Mouse (Mus musculus): ENCODE measurements around the gene Cse1l. TPM values are rescaled to one million over a fixed set of nuclear protein-coding genes. Genes with fewer than 3 reads are reported as not detected.
A peak's percentile ranks its signal among the peaks of the same experiment; 100 is the strongest.

Cse1l gene
- polyA plus RNA-seq, 2 experiments: 33.9 to 63.9 TPM

DNA sequence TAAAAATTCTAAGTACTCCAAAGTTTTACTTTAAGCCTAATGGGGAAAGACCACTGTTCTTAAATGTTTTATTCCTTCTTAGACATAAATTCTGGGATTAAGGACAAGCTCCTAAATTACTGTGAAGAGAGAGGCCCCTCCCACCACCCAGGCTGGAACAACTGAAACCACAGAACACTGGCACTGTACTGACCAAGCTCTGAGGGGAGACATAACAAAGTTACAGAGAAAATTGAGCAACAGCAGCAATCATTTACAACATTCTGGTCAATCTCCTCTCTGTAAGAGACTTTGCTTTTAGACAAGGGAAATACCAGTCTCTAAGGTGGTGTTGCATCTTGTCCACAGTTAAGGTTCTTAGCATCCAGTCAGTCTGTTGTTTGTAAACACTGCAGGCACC, 86.1 kb downstream of the Cse1l start:
- no peak overlapping the region for H3K27ac ChIP-seq
- peaks cover 25 to 37% of the 10 kb centered on the region in 2 experiments for H3K4me1 ChIP-seq (replicated peaks; ENCODE audit: control insufficient read depth in 2 of 2, insufficient read depth in 2 of 2, low read length in 1 of 2)
- no peak for TF ChIP-seq EP300 (IDR thresholded peaks at IDR 0.05; ENCODE audit: low read depth)
- TF ChIP-seq CTCF (IDR thresholded peaks at IDR 0.05; ENCODE audit: low read depth): no peak
- no peak overlapping the region for H3K9ac ChIP-seq (replicated peaks)
- no peak overlapping the region; the same call in 1 of the 2 replicates for H3K4me2 ChIP-seq (ENCODE audit: low read depth)
- no peak overlapping the region for H3K4me3 ChIP-seq (ENCODE audit: insufficient read depth in 1 of 2, low read depth in 2 of 2, low read length in 2 of 2)
- no peak for DNase-seq (ENCODE audit: low read depth in 3 of 3, low spot score in 3 of 3)
- no peak for ATAC-seq (ENCODE audit: insufficient read depth)
- no peaks in the 10 kb centered on the region for H3K36me3 ChIP-seq (replicated peaks; ENCODE audit: control insufficient read depth, insufficient read depth, low read depth)
- H3K9me3 ChIP-seq (ENCODE audit: control insufficient read depth, low read length): no peaks in the 10 kb centered on the region
- H3K27me3 ChIP-seq (ENCODE audit: control insufficient read depth, insufficient read depth, low read length): no peaks in the 10 kb centered on the region

DNA sequence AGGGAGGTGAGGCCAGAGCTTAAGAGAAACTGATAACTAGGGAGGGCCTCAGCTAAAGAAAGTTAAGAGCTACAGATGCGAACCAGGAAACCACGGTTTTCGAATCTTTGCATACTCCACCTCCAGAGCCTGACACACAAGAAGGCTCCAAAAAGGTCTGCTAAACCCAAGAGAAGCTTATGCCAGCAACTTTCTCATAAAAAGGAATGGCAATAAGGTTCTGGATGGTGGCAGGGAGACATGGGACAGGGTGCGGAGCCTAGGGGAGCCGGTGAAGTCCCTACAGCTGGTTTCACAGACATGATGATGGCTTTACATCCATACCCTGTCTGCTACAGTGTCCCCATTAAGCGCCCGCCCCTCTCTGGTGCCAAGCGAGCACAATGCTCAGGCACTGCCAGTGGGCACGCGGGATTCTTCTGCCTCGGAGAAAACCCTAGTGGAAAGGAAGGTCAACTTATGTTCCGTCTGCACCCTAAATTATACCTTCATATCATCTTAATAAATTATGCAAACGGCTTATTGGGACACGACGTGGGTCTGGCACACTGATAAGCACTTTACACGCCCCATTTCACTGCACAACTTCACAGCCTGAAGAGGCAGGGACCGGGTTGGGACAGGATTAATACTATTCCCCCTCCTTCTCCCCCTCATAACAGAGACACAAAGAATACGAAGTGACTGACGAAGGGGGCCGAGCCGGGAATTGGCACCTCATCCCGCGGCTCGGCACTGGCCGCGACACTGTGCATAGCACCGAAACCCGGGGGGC, 89.4 kb downstream of the Cse1l start:
- under 1% methylated on average over 28 of the region's 28 CpGs for WGBS (ENCODE audit: insufficient replicate concordance)
- peaks cover 25 to 37% of the 10 kb centered on the region in 2 experiments for H3K4me1 ChIP-seq (replicated peaks; ENCODE audit: control insufficient read depth in 2 of 2, insufficient read depth in 2 of 2, low read length in 1 of 2)
- H3K9ac ChIP-seq (replicated peaks): peak overlapping the region; percentile 94
- peak overlapping the region; percentile 79 for H3K27ac ChIP-seq
- H3K9me3 ChIP-seq (ENCODE audit: control insufficient read depth, low read length): no peaks in the 10 kb centered on the region
- H3K4me3 ChIP-seq (ENCODE audit: insufficient read depth in 1 of 2, low read depth in 2 of 2, low read length in 2 of 2): peak overlapping the region; percentile 81 to 93
- no peaks in the 10 kb centered on the region for H3K27me3 ChIP-seq (ENCODE audit: control insufficient read depth, insufficient read depth, low read length)
- TF ChIP-seq EP300 (IDR thresholded peaks at IDR 0.05; ENCODE audit: low read depth): no peak
- TF ChIP-seq CTCF (IDR thresholded peaks at IDR 0.05; ENCODE audit: low read depth): no peak
- DNase-seq (ENCODE audit: low read depth in 3 of 3, low spot score in 3 of 3) (peak in 1 of 3 experiments; percentile 52), ATAC-seq (ENCODE audit: insufficient read depth) (peak; percentile 36; the same call in 1 of the 2 replicates)
- no peaks in the 10 kb centered on the region for H3K36me3 ChIP-seq (replicated peaks; ENCODE audit: control insufficient read depth, insufficient read depth, low read depth)
- peak overlapping the region; percentile 97 for H3K4me2 ChIP-seq (ENCODE audit: low read depth)

Other genes starting within 250 kb of the Cse1l start
- gene Prex1, start 192.2 kb upstream of the Cse1l start, polyA plus RNA-seq (2012; rRNA removed): 10.0 and 11.2 TPM in 2 replicates
- 9.2 and 11.1 TPM in 2 replicates for gene Prex1, start 192.2 kb upstream of the Cse1l start, polyA plus RNA-seq (2014; fragmentation: Nextera tagmentation; extraction: Ambion mirVana)
- 2.4 TPM in 2 replicates for gene Trp53rkb, start 113.5 kb upstream of the Cse1l start, polyA plus RNA-seq (2012; rRNA removed)
- gene Trp53rkb, start 113.5 kb upstream of the Cse1l start, polyA plus RNA-seq (2014; fragmentation: Nextera tagmentation; extraction: Ambion mirVana): 3.3 TPM in 2 replicates
- gene Arfgef2, start 100.5 kb upstream of the Cse1l start, polyA plus RNA-seq (2012; rRNA removed): 4.4 and 5.5 TPM in 2 replicates
- 4.8 and 5.3 TPM in 2 replicates for gene Arfgef2, start 100.5 kb upstream of the Cse1l start, polyA plus RNA-seq (2014; fragmentation: Nextera tagmentation; extraction: Ambion mirVana)
- 8.8 and 11.4 TPM in 2 replicates for gene Stau1, start 90.3 kb downstream of the Cse1l start, polyA plus RNA-seq (2012; rRNA removed)
- gene Stau1, start 90.3 kb downstream of the Cse1l start, polyA plus RNA-seq (2014; fragmentation: Nextera tagmentation; extraction: Ambion mirVana): 15.6 and 17.9 TPM in 2 replicates
- gene Ddx27, start 109.2 kb downstream of the Cse1l start, polyA plus RNA-seq (2012; rRNA removed): 26.4 and 39.5 TPM in 2 replicates
- 26.5 and 30.2 TPM in 2 replicates for gene Ddx27, start 109.2 kb downstream of the Cse1l start, polyA plus RNA-seq (2014; fragmentation: Nextera tagmentation; extraction: Ambion mirVana)
- 7.7 and 7.8 TPM in 2 replicates for gene Znfx1, start 157.0 kb downstream of the Cse1l start, polyA plus RNA-seq (2012; rRNA removed)
- 6.7 and 8.2 TPM in 2 replicates for gene Znfx1, start 157.0 kb downstream of the Cse1l start, polyA plus RNA-seq (2014; fragmentation: Nextera tagmentation; extraction: Ambion mirVana)

Data from liver, embryonic 14.5 days (tissue).